Mouse (Mus musculus): Measurements from ENCODE around the gene Golga4. TPM values are rescaled to one million over a fixed set of nuclear protein-coding genes. Genes with fewer than 3 reads are reported as not detected.
A peak's percentile ranks its signal among the peaks of the same experiment; 100 is the strongest.

Golga4 gene
- polyA plus RNA-seq, 1 experiment: 23.1 TPM

- Histone ChIP-seq H3K27me3 (replicated peaks; ENCODE audit: control insufficient read depth, insufficient read depth, low read length) (peaks cover 4% of the 10 kb centered on the region; the same call in 1 of the 2 replicates), H3K4me3 (ENCODE audit: insufficient read depth, low read depth, low read length) (no peak overlapping the region), H3K27ac (ENCODE audit: insufficient read depth, low read depth, low read length) (no peak overlapping the region), H3K4me1 (ENCODE audit: control insufficient read depth, insufficient read depth, low read length) (no peaks in the 10 kb centered on the region), H3K36me3 (ENCODE audit: control insufficient read depth, insufficient read depth, low read length) (no peaks in the 10 kb centered on the region)
- 10% methylated on average over 22 of the region's 22 CpGs for WGBS
- no peak for TF ChIP-seq POLR2A (IDR thresholded peaks at IDR 0.05; ENCODE audit: low read depth, low read length)
- TF ChIP-seq CTCF (conservative IDR thresholded peaks at IDR 0.05; ENCODE audit: insufficient read depth, insufficient read length, low read depth, low read length): no peak
- peak; percentile 10 for DNase-seq
Observed at GRCm38 (mm10) chr9:118476211-118476765, 29.8 kb upstream of the Golga4 start.

DNA sequence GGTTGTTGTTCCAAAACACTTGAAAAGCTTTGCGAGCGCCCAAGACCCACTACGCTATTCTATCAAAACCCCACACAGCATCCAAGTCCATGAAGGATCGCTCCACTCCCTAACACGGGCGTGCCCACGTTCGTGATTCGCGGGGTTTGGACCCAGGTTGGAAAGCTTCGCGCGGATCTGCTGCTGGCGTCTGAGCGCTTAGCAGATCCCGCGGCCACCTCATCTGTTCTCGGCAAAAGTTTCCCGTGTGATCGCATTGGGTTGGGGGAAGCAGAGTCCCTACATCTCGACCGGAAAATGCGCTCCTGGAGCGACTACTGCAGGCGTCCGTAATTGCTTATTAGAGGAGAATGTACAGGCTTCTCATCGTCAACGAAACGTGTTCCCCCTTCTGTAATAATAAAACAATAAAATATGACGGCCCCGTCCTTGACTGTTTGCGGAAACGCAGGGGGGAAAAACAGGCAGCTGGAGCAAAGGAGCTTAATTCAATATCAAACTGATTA lies 29.2 kb upstream of the Golga4 start:
- H3K27me3 ChIP-seq (replicated peaks; ENCODE audit: control insufficient read depth, insufficient read depth, low read length): peaks cover 4% of the 10 kb centered on the region; the same call in 1 of the 2 replicates
- H3K4me3 ChIP-seq (ENCODE audit: insufficient read depth, low read depth, low read length): no peak overlapping the region; the same call in 1 of the 2 replicates
- no peaks in the 10 kb centered on the region for H3K4me1 ChIP-seq (ENCODE audit: control insufficient read depth, insufficient read depth, low read length)
- DNase-seq: peak; percentile 10
- 2% methylated on average over 33 of the region's 33 CpGs for WGBS
- H3K36me3 ChIP-seq (ENCODE audit: control insufficient read depth, insufficient read depth, low read length): no peaks in the 10 kb centered on the region
- TF ChIP-seq POLR2A (IDR thresholded peaks at IDR 0.05; ENCODE audit: low read depth, low read length): no peak
- TF ChIP-seq CTCF (conservative IDR thresholded peaks at IDR 0.05; ENCODE audit: insufficient read depth, insufficient read length, low read depth, low read length): no peak
- H3K27ac ChIP-seq (ENCODE audit: insufficient read depth, low read depth, low read length): no peak overlapping the region

DNA sequence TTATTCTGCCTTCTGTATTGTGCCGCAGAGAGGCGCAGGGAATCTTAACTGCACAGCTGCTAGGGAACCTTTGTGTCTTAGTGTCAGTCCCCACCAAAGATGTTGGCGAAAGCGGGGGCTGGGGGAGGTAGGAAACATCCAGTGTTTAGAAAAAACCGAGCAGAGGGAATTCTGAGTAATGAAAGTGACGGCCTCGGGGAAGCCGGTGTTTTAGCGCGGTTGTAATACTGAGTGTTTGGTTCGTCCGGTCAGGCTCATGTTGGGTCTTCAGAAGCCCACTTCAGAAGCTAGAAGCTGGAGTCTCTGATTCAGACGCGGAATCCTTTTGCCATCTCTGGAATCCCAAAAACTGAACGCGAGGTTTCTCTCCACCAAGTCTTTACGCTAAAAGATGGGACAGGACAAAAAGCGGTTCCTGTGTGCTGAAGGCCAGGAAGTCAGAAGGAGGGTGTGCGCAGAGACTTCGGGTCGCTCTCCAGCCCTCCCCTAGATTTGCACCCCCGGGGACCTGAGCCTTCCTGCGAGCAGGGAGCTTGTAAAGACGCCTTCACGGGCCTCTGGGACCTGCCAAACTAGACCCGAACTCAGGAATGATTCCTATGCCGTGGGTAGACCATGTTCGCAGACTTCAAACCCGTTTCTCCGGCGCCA lies 28.7 kb upstream of the Golga4 start:
- DNase-seq: peak; percentile 19
- H3K27me3 ChIP-seq (replicated peaks; ENCODE audit: control insufficient read depth, insufficient read depth, low read length): 0 out of 2 replicates have a peak, but pooled peaks cover 4% of the 10 kb centered on the region
- H3K4me1 ChIP-seq (ENCODE audit: control insufficient read depth, insufficient read depth, low read length): no peaks in the 10 kb centered on the region
- H3K4me3 ChIP-seq (ENCODE audit: insufficient read depth, low read depth, low read length): peak overlapping the region; percentile 5; the same call in 1 of the 2 replicates
- TF ChIP-seq POLR2A (IDR thresholded peaks at IDR 0.05; ENCODE audit: low read depth, low read length) (no peak), CTCF (conservative IDR thresholded peaks at IDR 0.05; ENCODE audit: insufficient read depth, insufficient read length, low read depth, low read length) (no peak)
- H3K27ac ChIP-seq (ENCODE audit: insufficient read depth, low read depth, low read length): no peak overlapping the region
- 3% methylated on average over 31 of the region's 31 CpGs for WGBS
- H3K36me3 ChIP-seq (ENCODE audit: control insufficient read depth, insufficient read depth, low read length): no peaks in the 10 kb centered on the region

DNA sequence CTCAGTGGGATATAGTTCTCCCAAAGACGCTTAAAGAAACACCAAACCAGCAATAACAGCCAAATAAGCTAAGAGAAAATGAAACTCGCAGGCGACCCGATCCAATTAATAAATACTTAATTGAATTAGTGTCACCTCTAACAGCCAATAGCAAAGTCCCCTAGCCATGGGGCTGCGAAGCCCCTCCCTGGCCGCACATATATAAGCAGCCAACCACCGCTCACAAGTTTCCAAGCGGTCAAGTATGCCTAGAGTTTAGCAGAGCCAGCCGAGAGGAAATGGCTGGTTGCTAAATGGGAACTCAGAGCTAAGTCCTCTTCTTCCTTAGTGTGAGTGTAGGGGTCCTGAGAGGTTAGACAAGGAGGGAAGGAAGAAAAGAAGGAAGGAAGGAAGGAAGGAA lies 28.1 kb upstream of the Golga4 start, which contains the start of gene Eomes:
Eomes (plus strand) TSS at position 252 of the 400 bp plus-strand sequence.
- H3K36me3 ChIP-seq (ENCODE audit: control insufficient read depth, insufficient read depth, low read length): no peaks in the 10 kb centered on the region
- no peaks in the 10 kb centered on the region for H3K4me1 ChIP-seq (ENCODE audit: control insufficient read depth, insufficient read depth, low read length)
- DNase-seq: no peak
- 0 out of 2 replicates have a peak, but pooled peaks cover 4% of the 10 kb centered on the region for H3K27me3 ChIP-seq (replicated peaks; ENCODE audit: control insufficient read depth, insufficient read depth, low read length)
- H3K4me3 ChIP-seq (ENCODE audit: insufficient read depth, low read depth, low read length): peak within 1 kb of the TSS; percentile 37
- TF ChIP-seq CTCF (conservative IDR thresholded peaks at IDR 0.05; ENCODE audit: insufficient read depth, insufficient read length, low read depth, low read length): no peak
- no peak for TF ChIP-seq POLR2A (IDR thresholded peaks at IDR 0.05; ENCODE audit: low read depth, low read length)
- 2% methylated on average over 9 of the region's 9 CpGs for WGBS
- no peak within 1 kb of the TSS for H3K27ac ChIP-seq (ENCODE audit: insufficient read depth, low read depth, low read length)

DNA sequence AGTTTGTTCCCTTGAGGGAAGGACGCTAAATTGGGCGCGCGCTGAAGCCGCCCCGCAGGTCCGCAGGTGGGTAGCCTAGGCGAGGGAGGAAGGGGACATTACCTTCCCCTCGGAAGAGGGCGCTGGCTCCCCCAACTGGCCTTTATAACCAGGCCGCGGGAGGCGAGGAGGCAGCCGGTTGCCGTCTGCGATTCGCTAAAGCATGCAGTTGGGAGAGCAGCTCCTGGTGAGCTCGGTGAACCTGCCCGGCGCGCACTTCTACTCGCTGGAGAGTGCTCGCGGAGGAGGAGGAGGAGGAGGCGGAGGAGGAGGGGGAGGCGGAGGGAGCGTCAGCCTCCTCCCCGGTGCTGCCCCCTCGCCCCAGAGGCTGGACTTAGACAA lies 27.6 kb upstream of the Golga4 start:
- peak; percentile 39 for DNase-seq
- TF ChIP-seq CTCF (conservative IDR thresholded peaks at IDR 0.05; ENCODE audit: insufficient read depth, insufficient read length, low read depth, low read length) (no peak), POLR2A (IDR thresholded peaks at IDR 0.05; ENCODE audit: low read depth, low read length) (no peak)
- Histone ChIP-seq H3K4me1 (ENCODE audit: control insufficient read depth, insufficient read depth, low read length) (no peaks in the 10 kb centered on the region), H3K4me3 (ENCODE audit: insufficient read depth, low read depth, low read length) (peak overlapping the region; percentile 37), H3K36me3 (ENCODE audit: control insufficient read depth, insufficient read depth, low read length) (no peaks in the 10 kb centered on the region), H3K27me3 (replicated peaks; ENCODE audit: control insufficient read depth, insufficient read depth, low read length) (0 out of 2 replicates have a peak, but pooled peaks cover 4% of the 10 kb centered on the region), H3K27ac (ENCODE audit: insufficient read depth, low read depth, low read length) (no peak overlapping the region)
- WGBS: 1% methylated on average over 18 of the region's 29 CpGs

DNA sequence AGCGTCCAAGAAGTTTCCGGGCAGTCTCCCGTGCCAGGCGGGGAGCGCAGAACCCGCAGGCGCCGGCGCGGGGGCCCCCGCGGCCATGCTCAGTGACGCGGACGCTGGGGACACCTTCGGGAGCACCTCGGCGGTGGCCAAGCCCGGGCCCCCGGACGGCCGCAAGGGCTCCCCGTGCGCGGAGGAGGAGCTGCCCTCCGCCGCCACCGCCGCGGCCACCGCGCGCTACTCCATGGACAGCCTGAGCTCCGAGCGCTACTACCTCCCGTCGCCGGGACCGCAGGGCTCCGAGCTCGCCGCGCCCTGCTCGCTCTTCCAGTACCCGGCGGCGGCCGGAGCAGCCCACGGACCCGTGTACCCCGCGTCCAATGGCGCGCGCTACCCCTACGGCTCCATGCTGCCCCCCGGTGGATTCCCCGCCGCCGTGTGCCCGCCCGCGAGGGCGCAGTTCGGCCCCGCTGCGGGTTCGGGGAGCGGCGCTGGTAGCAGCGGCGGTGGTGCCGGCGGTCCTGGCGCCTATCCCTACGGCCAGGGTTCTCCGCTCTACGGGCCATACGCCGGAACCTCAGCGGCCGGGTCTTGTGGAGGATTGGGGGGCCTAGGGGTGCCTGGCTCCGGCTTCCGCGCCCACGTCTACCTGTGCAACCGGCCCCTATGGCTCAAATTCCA lies 27.1 kb upstream of the Golga4 start:
- Histone ChIP-seq H3K27ac (ENCODE audit: insufficient read depth, low read depth, low read length) (no peak overlapping the region), H3K4me1 (ENCODE audit: control insufficient read depth, insufficient read depth, low read length) (no peaks in the 10 kb centered on the region), H3K27me3 (replicated peaks; ENCODE audit: control insufficient read depth, insufficient read depth, low read length) (0 out of 2 replicates have a peak, but pooled peaks cover 4% of the 10 kb centered on the region), H3K36me3 (ENCODE audit: control insufficient read depth, insufficient read depth, low read length) (no peaks in the 10 kb centered on the region), H3K4me3 (ENCODE audit: insufficient read depth, low read depth, low read length) (peak overlapping the region; percentile 37)
- DNase-seq: peak; percentile 29
- 1% methylated on average over 87 of the region's 87 CpGs for WGBS
- TF ChIP-seq POLR2A (IDR thresholded peaks at IDR 0.05; ENCODE audit: low read depth, low read length): no peak
- no peak for TF ChIP-seq CTCF (conservative IDR thresholded peaks at IDR 0.05; ENCODE audit: insufficient read depth, insufficient read length, low read depth, low read length)

Measured in kidney, adult 2 months (tissue).